Mouse (Mus musculus) central nervous system, embryonic 14 days (tissue): Measurements from ENCODE around the gene Ctps2. TPM values are rescaled to one million over a fixed set of nuclear protein-coding genes. Genes with fewer than 3 reads are reported as not detected.

Experiments used
- polyA plus RNA-seq: library from polyadenylated mRNA; depleted of rRNA; stranded (reverse); fragments of >200 nt; gene quantifications from 2 replicates; pipeline ENCODE4 v1.2.3, GENCODE M21; 2012; rRNA removed

Gene Ctps2
- 62.6 and 67.9 TPM in 2 replicates for polyA plus RNA-seq

DNA sequence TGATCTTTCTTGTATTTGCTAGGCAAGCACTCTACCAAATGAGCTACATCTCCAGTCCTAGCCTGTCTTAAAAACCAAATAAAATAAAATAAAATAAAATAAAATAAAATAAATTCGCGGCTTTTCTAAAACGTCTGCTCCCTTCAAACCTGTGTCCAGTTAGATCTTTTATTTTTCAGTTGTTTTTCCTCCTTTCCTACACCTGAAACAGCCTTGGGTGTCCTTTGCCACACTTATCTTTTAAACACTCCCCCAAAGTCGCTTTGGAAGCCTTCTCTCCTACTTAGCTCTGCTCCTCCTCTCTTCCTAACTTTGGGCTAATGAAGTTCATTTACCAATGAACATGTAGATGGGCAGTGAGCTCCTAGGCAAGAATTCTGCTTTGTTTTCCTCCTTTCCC, at the start of gene Ctps2:
Gene Ctps2, plus strand, starts transcription at position 301 of the 400 bp plus-strand sequence.

DNA sequence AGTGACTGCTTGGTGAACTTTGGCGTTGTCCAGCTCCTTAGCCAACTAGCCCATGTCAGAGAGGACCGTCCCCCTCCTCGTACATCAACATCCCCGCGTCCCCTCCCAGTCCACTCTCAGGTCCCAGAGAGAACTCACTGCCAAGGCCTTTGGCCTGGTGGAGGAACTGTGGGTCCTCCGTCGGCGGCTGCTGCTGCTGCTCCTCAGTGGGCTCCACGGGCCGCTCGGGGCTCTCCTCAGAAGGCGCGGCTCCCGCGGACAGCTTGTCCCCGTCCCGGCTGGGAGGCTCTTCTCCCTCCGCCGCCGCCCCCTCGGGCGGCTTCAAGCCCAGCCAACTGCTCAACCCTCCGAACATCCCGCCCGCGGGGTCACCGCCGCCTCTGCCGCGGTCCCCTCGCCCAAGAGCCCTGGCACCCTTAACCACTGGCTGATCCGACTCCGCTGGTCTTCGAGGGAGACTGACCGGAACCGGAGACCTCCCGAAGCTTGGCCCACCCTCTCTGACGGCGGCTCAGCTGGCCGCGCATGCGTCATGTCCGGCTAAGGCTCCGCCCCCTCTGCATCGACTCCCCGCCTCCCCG, 13.0 kb upstream of the Ctps2 start, which contains the start of gene Syap1:
Gene Syap1, minus strand, starts transcription at position 517 of the 581 bp plus-strand sequence.

DNA sequence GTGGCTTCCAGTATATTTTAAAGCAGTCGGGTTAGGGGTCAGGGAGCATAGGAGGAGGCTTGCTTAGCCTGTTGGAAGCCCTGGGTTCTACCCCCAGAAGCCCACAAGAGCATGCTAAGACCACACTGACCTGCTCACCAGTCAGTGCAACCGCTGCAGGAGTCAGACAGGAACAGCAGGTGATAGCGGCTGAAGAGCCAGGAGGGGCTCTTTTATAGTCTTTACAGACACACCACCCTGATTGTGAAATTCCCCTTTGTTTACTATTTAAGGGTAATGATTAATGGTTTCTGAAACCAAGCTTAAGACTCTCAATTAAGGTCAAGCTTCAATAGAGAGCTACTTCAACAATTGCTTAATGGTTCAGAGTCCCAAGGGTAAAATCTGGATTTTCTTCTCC, 63.3 kb downstream of the Ctps2 start, which contains the start of gene S100g:
Gene S100g, minus strand, starts transcription at position 217 of the 400 bp plus-strand sequence.

Other genes starting within 250 kb of the Ctps2 start
- 136 and 158 TPM in 2 replicates for gene Rbbp7, start 140.8 kb upstream of the Ctps2 start, polyA plus RNA-seq
- 12.9 and 13.6 TPM in 2 replicates for gene Txlng, start 71.8 kb upstream of the Ctps2 start, polyA plus RNA-seq
- 28.1 and 32.2 TPM in 2 replicates for gene Syap1, start 12.8 kb upstream of the Ctps2 start, polyA plus RNA-seq
- gene S100g, start 63.4 kb downstream of the Ctps2 start, polyA plus RNA-seq, result 0.40 TPM in 1 of 2 replicates, not detected in the other